Mouse (Mus musculus) midbrain, postnatal 0 days (tissue): ENCODE results near the gene Cnnm3. TPM values are rescaled to one million over a fixed set of nuclear protein-coding genes. Genes with fewer than 3 reads are reported as not detected.
"Not testable (repeated sequence)": the region's sequence is repeated elsewhere in the genome, so short reads cannot be mapped to it uniquely, and the experiment has no call there.

Source experiments
- ATAC-seq: fragments of 200-750 bp; cut with Nextera tagmentation; 2 replicates; pipeline ENCODE4 v1.8.0; 2017; ENCODE audit warnings: moderate number of reproducible peaks, mild to moderate bottlenecking, moderate TSS enrichment, moderate library complexity; ENCODE audit not compliant: low FRiP score
- DNase-seq: peaks from one replicate; pipeline ENCODE4 v3.0.0-alpha.2; 2015; ENCODE audit warnings: low spot score
- H3K27ac ChIP-seq: fragments of 300-500 bp; sonication (generic); 2 replicates; pipeline ENCODE4 v1.5.1; 2014; ENCODE audit warnings: low read depth, mild to moderate bottlenecking, low read length, mixed read lengths
- H3K27me3 ChIP-seq: fragments of 300-500 bp; sonication (generic); 2 replicates; pipeline ENCODE4 v1.6.1; 2014; ENCODE audit warnings: low read length, control low read depth, mixed read lengths; ENCODE audit not compliant: insufficient read depth
- H3K36me3 ChIP-seq: fragments of 300-500 bp; sonication (generic); 2 replicates; pipeline ENCODE4 v1.6.1; 2014; ENCODE audit warnings: low read length, control low read depth, mixed read lengths; ENCODE audit not compliant: insufficient read depth
- H3K4me1 ChIP-seq: fragments of 300-500 bp; sonication (generic); 2 replicates; pipeline ENCODE4 v1.6.1; 2014; ENCODE audit warnings: mild to moderate bottlenecking, control low read depth, antibody characterized with exemption, low read length, mixed read lengths; ENCODE audit not compliant: insufficient read depth
- H3K4me2 ChIP-seq: fragments of 300-500 bp; sonication (generic); 2 replicates; pipeline ENCODE4 v1.6.1; 2014; ENCODE audit warnings: low read depth, mild to moderate bottlenecking, low read length, mixed read lengths; ENCODE audit not compliant: poor library complexity, severe bottlenecking
- H3K4me3 ChIP-seq: fragments of 300-500 bp; sonication (generic); 2 replicates; pipeline ENCODE4 v1.5.1; 2014; ENCODE audit warnings: low read depth, mild to moderate bottlenecking, low read length, moderate library complexity
- H3K9ac ChIP-seq: fragments of 300-500 bp; sonication (generic); replicated peaks from 2 replicates; pipeline ENCODE4 v1.6.1; 2014; ENCODE audit warnings: mild to moderate bottlenecking, low read length, moderate library complexity, mixed read lengths; ENCODE audit not compliant: poor library complexity, severe bottlenecking
- H3K9me3 ChIP-seq: fragments of 300-500 bp; sonication (generic); 2 replicates; pipeline ENCODE4 v1.6.1; 2016; ENCODE audit warnings: low read length, control low read depth
- CTCF ChIP-seq: IDR thresholded peaks from 2 replicates; pipeline ENCODE4 v1.5.1; 2016; ENCODE audit warnings: antibody characterized with exemption, mild to moderate bottlenecking
- WGBS: fragments of 180-500 bp; shearing (Covaris S2); extraction: QIAGEN DNeasy Blood & Tissue Kit; methylation state at CpG from one replicate; pipeline ENCODE4 v1.1.7; 2014; 5-methylcytosine and 5-hydroxymethylcytosine counted together
- polyA plus RNA-seq: library from polyadenylated mRNA; unstranded; fragments of >200 nt; fragmentation: Nextera tagmentation; extraction: Ambion mirVana; gene quantifications from 2 replicates; pipeline ENCODE4 v1.2.1, GENCODE M21; 2015
- total RNA-seq: library from RNA; depleted of rRNA; stranded (reverse); fragments of >200 nt; gene quantifications from 2 replicates; pipeline ENCODE4 v1.2.3, GENCODE M21; 2014

Gene Cnnm3
- total and polyA plus RNA-seq, 2 experiments from 2014 or later, result 5.2 to 32.9 TPM

DNA sequence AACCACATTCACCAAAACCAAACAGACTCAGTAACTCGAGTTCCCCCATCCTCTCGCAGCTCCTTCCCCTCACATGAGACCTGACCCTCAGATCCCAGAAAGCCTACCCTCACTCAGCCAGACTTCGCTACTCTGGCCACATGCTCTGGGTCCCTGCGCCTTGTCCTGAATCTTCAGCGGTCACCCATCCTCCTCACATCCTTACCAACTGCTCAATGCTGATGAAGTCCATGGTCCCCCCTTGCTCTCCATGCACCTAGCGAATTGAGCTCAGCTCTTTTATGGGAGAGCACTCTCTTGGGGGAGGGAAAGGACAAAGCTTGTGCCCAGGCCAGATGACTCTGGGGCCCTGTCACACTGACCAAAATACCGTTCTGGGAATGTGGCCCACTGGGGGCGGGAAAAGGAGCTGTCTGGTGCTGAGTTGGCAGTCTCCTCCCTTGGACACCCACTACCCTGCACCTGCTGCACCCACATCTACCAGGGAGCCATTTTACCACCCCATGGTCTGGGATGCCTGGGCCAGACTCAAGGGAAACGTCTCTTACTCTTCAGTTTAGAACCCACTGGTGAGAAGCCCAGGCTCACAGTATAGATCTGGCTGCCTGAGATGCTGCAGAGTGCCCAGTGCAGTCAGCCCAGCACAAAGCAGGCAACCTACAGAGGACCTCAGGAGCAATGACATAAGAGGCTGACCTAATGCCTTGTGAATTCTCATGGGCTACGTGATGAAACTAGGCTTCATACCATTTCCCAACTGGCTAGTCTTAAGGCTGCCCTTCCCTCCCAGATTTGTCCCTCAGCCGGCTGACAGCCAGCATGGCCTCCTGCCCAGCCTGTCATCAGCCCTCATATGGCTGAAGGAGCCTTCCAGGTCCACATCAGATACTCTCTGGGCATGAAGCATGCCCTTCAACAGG lies 24.1 kb downstream of the Cnnm3 start:
- TF ChIP-seq CTCF, result no peak
- WGBS, result 91% methylated on average over 11 of the region's 11 CpGs
- H3K9ac ChIP-seq, result no peak overlapping the region
- no peaks in the 10 kb centered on the region for H3K9me3 ChIP-seq
- H3K4me1 ChIP-seq, result no peaks in the 10 kb centered on the region
- no peaks in the 10 kb centered on the region for H3K27me3 ChIP-seq
- no peak overlapping the region for H3K4me2 ChIP-seq
- ATAC-seq (no peak), DNase-seq (peak; percentile 42)
- peaks cover 26% of the 10 kb centered on the region for H3K36me3 ChIP-seq
- H3K4me3 ChIP-seq, result no peak overlapping the region
- no peak overlapping the region for H3K27ac ChIP-seq

DNA sequence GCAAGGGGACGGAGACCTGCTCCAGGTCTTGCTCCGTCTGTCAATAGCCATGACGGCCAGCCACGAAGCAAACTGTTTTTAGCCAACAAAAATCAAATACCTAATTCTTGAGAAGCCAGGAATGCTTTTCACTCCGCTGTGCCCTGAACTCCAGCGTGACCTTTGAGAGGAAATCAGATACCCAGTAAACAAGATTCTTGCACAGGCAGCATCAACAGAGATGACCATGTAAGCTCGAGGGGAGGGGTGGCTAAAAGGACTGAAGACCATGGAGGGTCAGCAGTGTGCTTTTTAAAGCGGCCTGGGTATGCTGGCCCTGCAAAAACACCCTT lies 24.7 kb downstream of the Cnnm3 start:
- DNase-seq, result no peak

DNA sequence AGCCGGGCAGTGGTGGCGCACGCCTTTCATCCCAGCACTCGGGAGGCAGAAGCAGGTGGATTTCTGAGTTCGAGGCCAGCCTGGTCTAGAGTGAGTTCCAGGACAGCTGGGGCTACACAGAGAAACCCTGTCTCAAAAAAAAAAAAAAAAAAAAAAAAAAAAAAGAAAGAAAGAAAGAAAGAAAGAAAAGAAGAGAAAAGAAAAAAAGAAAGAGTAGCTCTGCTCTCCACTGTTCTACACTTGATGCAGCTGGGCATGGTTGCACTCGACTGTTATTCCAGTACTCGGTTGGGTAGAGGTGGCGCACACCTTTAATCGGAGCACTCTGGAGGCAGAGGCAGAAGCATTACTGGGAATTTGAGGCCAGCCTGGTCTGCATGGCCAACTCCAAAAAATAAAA lies 25.1 kb downstream of the Cnnm3 start, which contains the start of gene Ankrd23:
TSS of gene Ankrd23 (minus strand) at position 101 of the 400 bp plus-strand sequence.
- ATAC-seq, H3K27ac ChIP-seq, H3K9ac ChIP-seq, H3K4me3 ChIP-seq, H3K4me1 ChIP-seq, DNase-seq, H3K27me3 ChIP-seq, H3K9me3 ChIP-seq, H3K4me2 ChIP-seq: not testable (repeated sequence)
- 95% methylated on average over 9 of the region's 9 CpGs for WGBS
- H3K36me3 ChIP-seq, result peaks cover 33% of the 10 kb centered on the region

More for the DNA sequence above, 24.7 kb downstream of the Cnnm3 start:
- Histone ChIP-seq H3K9ac (no peak overlapping the region), H3K4me2 (no peak overlapping the region), H3K4me1 (no peaks in the 10 kb centered on the region), H3K27ac (no peak overlapping the region), H3K4me3 (no peak overlapping the region), H3K9me3 (no peaks in the 10 kb centered on the region), H3K36me3 (peaks cover 29% of the 10 kb centered on the region), H3K27me3 (no peaks in the 10 kb centered on the region)
- WGBS, result 86% methylated on average over 8 of the region's 8 CpGs
- no peak for TF ChIP-seq CTCF
- ATAC-seq, result no peak

DNA sequence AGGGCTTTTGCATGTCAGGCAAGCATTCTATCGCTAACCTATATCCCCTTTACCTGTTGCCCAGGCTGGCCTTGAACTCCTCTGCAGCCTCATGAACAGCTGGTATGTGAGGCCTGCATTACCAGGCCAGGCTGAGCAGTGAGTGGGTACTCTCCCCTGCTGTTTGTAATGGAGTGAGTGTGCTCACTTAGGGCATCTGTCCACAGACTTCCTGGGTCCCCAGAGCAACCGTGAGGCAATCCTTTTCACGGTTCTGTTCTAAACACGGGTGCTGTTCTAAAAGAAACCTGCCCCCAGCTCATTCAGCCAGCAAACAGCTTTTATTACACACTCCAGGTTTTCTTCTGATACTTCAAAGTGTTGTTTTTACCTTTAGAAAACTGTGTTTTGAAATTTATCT lies 27.1 kb downstream of the Cnnm3 start:
- TF ChIP-seq CTCF, result no peak
- H3K9me3 ChIP-seq, result no peaks in the 10 kb centered on the region
- H3K27ac ChIP-seq, result no peak overlapping the region
- DNase-seq (no peak), ATAC-seq (no peak)
- H3K36me3 ChIP-seq, result peaks cover 40% of the 10 kb centered on the region
- no peaks in the 10 kb centered on the region for H3K27me3 ChIP-seq
- no peak overlapping the region for H3K4me3 ChIP-seq
- no peaks in the 10 kb centered on the region for H3K4me1 ChIP-seq
- no peak overlapping the region for H3K4me2 ChIP-seq
- WGBS, result 81% methylated on average over 4 of the region's 4 CpGs
- no peak overlapping the region for H3K9ac ChIP-seq

DNA sequence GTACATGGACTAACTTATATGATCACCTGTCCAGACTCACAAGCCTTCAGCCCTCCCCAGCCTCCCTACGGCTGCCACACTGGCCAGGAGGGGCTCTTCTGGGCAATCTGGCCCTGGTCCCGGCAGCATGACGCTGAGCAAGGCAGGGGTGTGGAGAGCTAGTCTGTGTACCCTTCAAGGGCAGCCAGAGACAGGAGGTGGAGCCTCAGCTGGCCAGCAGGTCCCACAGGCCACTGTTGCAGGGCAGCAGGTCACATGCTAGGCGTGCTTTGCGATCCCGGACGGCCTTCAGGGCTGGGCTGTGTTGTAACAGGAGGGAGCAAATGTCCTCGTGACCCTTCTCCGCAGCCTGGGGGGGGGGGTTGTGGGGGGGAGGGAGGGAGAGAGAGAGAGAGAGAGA lies 27.5 kb downstream of the Cnnm3 start, which contains the start of gene Gm42417:
TSS of gene Gm42417 (minus strand) at position 244 of the 400 bp plus-strand sequence.
- no peaks in the 10 kb centered on the region for H3K4me1 ChIP-seq
- no peak for TF ChIP-seq CTCF
- H3K27me3 ChIP-seq, result no peaks in the 10 kb centered on the region
- DNase-seq (no peak), ATAC-seq (no peak)
- 66% methylated on average over 9 of the region's 9 CpGs for WGBS
- H3K9me3 ChIP-seq, result no peaks in the 10 kb centered on the region
- no peak within 1 kb of the TSS for H3K27ac ChIP-seq
- H3K4me3 ChIP-seq, result no peak within 1 kb of the TSS
- H3K9ac ChIP-seq, result no peak within 1 kb of the TSS
- H3K4me2 ChIP-seq, result no peak within 1 kb of the TSS
- H3K36me3 ChIP-seq, result peaks cover 40% of the 10 kb centered on the region

DNA sequence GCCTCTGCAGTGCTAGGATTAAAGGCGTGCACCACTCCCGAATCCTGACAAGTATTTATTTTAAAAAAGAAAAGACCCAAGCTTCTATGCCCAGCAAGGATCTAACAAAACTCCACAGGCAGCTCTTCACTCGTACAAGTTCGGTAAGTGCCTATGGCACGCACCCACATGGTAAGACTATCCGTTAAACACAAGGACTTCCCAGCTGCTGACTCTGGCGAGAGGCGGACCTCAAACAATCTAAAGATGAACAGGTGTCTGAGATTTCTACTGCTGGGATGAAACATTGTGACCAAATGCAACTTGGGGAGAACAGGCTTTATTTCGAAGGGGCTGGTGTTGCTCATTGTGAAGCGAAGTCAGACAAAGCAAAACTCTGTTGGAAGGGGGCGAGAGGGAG lies 28.5 kb downstream of the Cnnm3 start:
- Histone ChIP-seq H3K9ac (no peak overlapping the region), H3K4me1 (no peaks in the 10 kb centered on the region), H3K36me3 (peaks cover 40% of the 10 kb centered on the region), H3K27ac (no peak overlapping the region), H3K9me3 (no peaks in the 10 kb centered on the region), H3K4me3 (no peak overlapping the region), H3K27me3 (no peaks in the 10 kb centered on the region), H3K4me2 (no peak overlapping the region)
- WGBS, result 92% methylated on average over 11 of the region's 11 CpGs
- ATAC-seq (no peak), DNase-seq (no peak)
- TF ChIP-seq CTCF, result no peak
